Mouse (Mus musculus) layer of hippocampus, postnatal 25 days (tissue): ENCODE data around the gene Ppm1e. TPM values are rescaled to one million over a fixed set of nuclear protein-coding genes. Genes with fewer than 3 reads are reported as not detected.

ENCODE experiments used
- DNase-seq, 2 experiments: peaks; one replicate each; pipeline ENCODE4 v3.0.0; 2022; ENCODE audit warnings: mixed read lengths in 2 of 2, low spot score in 1 of 2; ENCODE audit errors: extremely low spot score in 1 of 2
- total RNA-seq, 2 experiments: library from RNA; stranded (reverse); gene quantifications; 2 replicates each; pipeline ENCODE4 v1.2.3; 2021

The Ppm1e gene
- total RNA-seq, result 100 to 1,000 TPM; 265 to 273 TPM

- DNase-seq, result peak; percentile 75 to 80
Observed at GRCm38 (mm10) chr11:87358331-87359261, at the start of gene Ppm1e. Gene Ppm1e (minus strand): TSS chr11:87359023.

GRCm38 (mm10) chr11:87404876-87405275 lies 46.1 kb upstream of the Ppm1e start, which contains the start of the genes Rad51c and Tex14:
Gene Rad51c (minus strand): TSS chr11:87404954.
Gene Tex14 (plus strand): TSS chr11:87405065.
- peak in 1 of 2 experiments; percentile 7 for DNase-seq

- DNase-seq, result peak; percentile 93 to 94
Observed at GRCm38 (mm10) chr11:87404111-87404853, 45.5 kb upstream of the Ppm1e start.

GRCm38 (mm10) chr11:87398402-87398801 lies 39.6 kb upstream of the Ppm1e start:
- DNase-seq, result no peak

- DNase-seq, result peak; percentile 17 to 56
Observed at GRCm38 (mm10) chr11:87393855-87394254, 35.0 kb upstream of the Ppm1e start.

GRCm38 (mm10) chr11:87385676-87386075 lies 26.9 kb upstream of the Ppm1e start:
- no peak for DNase-seq

GRCm38 (mm10) chr11:87384551-87384950 lies 25.7 kb upstream of the Ppm1e start:
- no peak for DNase-seq

GRCm38 (mm10) chr11:87367865-87368580 lies 9.2 kb upstream of the Ppm1e start:
- no peak for DNase-seq

- no peak for DNase-seq
Observed at GRCm38 (mm10) chr11:87367061-87367460, 8.2 kb upstream of the Ppm1e start.

GRCm38 (mm10) chr11:87365120-87365519 lies 6.3 kb upstream of the Ppm1e start:
- DNase-seq, result no peak

GRCm38 (mm10) chr11:87359262-87359612 lies 414 bp upstream of the Ppm1e start:
- DNase-seq, result no peak

GRCm38 (mm10) chr11:87357317-87358300 lies 1.2 kb downstream of the Ppm1e start:
- peak; percentile 13 to 25 for DNase-seq

GRCm38 (mm10) chr11:87354861-87355260 lies 4.0 kb downstream of the Ppm1e start:
- DNase-seq, result no peak

- no peak for DNase-seq
Observed at GRCm38 (mm10) chr11:87353646-87354170, 5.1 kb downstream of the Ppm1e start.

- no peak for DNase-seq
Observed at GRCm38 (mm10) chr11:87326381-87326780, 32.4 kb downstream of the Ppm1e start.

GRCm38 (mm10) chr11:87322558-87322957 lies 36.3 kb downstream of the Ppm1e start:
- DNase-seq, result no peak

- DNase-seq, result no peak
Observed at GRCm38 (mm10) chr11:87320007-87320406, 38.8 kb downstream of the Ppm1e start.

GRCm38 (mm10) chr11:87318956-87319708 lies 39.7 kb downstream of the Ppm1e start:
- no peak for DNase-seq
